Comparison of ENCODE assay signal across 9 mouse cellular contexts in genomic region chr5:134421061-134421460, GRCm38 (mm10). TPM values are rescaled to one million over a fixed set of nuclear protein-coding genes. Genes with fewer than 3 reads are reported as not detected.
A peak's percentile ranks its signal among the peaks of the same experiment; 100 is the strongest.
DNase-seq lines count a peak whose midpoint lies in the region; ATAC-seq and TF ChIP-seq lines count a peak whose summit lies in the region.
"Had no signal": no experiment of that assay in that cellular context is flagged by ENCODE, and none has a peak within 500 bp of the region (broad histone marks: within the 10 kb centered on the region; RNA-seq: fewer than 3 reads in every experiment).

No protein-coding gene starts in this region.

- peaks cover 17% of the 10 kb centered on the region for H3K4me1 ChIP-seq in cerebellum, adult 2 months (ENCODE audit: control insufficient read depth, insufficient read depth, low read length)
- H3K4me1 ChIP-seq in heart, embryonic 11.5 days (ENCODE audit: control insufficient read depth, insufficient read depth, low read length) = peaks cover 5% of the 10 kb centered on the region
- 0 out of 2 replicates have a peak, but pooled peaks cover 4% of the 10 kb centered on the region for H3K4me1 ChIP-seq in forebrain, embryonic 15.5 days

- H3K27ac ChIP-seq in cerebellum, adult 2 months (ENCODE audit: insufficient read depth, low read length) = no peak overlapping the region
- peak overlapping the region; percentile 18 for H3K27ac ChIP-seq in heart, embryonic 11.5 days (ENCODE audit: low read depth, low read length)
- no peak overlapping the region for H3K27ac ChIP-seq in forebrain, embryonic 15.5 days (replicated peaks)

- no peaks in the 10 kb centered on the region for H3K9me3 ChIP-seq in heart, embryonic 11.5 days (replicated peaks; ENCODE audit: control insufficient read depth, low read length)
- no peaks in the 10 kb centered on the region for H3K9me3 ChIP-seq in forebrain, embryonic 15.5 days

- no peak overlapping the region for H3K9ac ChIP-seq in heart, embryonic 11.5 days (ENCODE audit: low read depth, low read length)
- H3K9ac ChIP-seq in forebrain, embryonic 15.5 days (replicated peaks) = no peak overlapping the region

- H3K27me3 ChIP-seq in cerebellum, adult 2 months (ENCODE audit: control insufficient read depth, insufficient read depth, low read length) = no peaks in the 10 kb centered on the region
- H3K27me3 ChIP-seq in heart, embryonic 11.5 days (ENCODE audit: control insufficient read depth, insufficient read depth, low read length) = no peaks in the 10 kb centered on the region
- no peaks in the 10 kb centered on the region for H3K27me3 ChIP-seq in forebrain, embryonic 15.5 days
- H3K27me3 ChIP-seq: Patski had no signal

- no peak overlapping the region for H3K4me3 ChIP-seq in cerebellum, adult 2 months (replicated peaks; ENCODE audit: insufficient read depth, low read depth, low read length)
- H3K4me3 ChIP-seq in heart, embryonic 11.5 days (ENCODE audit: low read depth, low read length) = no peak overlapping the region
- H3K4me3 ChIP-seq in forebrain, embryonic 15.5 days = no peak overlapping the region

- WGBS in cerebellum, adult 2 months = 4% methylated on average over 8 of the region's 9 CpGs
- 68% methylated on average over 9 of the region's 9 CpGs for WGBS in heart, embryonic 11.5 days (ENCODE audit: insufficient replicate concordance)
- 68% methylated on average over 9 of the region's 9 CpGs for WGBS in forebrain, embryonic 15.5 days

- no peak overlapping the region for H3K4me2 ChIP-seq in heart, embryonic 11.5 days
- H3K4me2 ChIP-seq in forebrain, embryonic 15.5 days (replicated peaks) = no peak overlapping the region

- intact Hi-C loops in left cerebral cortex, postnatal 4 days (cut with DNase I) = no loop called here
- intact Hi-C loops in left cerebral cortex, postnatal 25 days (cut with DNase I) = no loop called here

- no peak for TF ChIP-seq CTCF in cerebellum, adult 2 months (IDR thresholded peaks at IDR 0.05; ENCODE audit: borderline replicate concordance, insufficient read depth, low read depth, low read length)

- peaks cover 4% of the 10 kb centered on the region; the same call in 1 of the 2 replicates for H3K36me3 ChIP-seq in heart, embryonic 11.5 days (ENCODE audit: control insufficient read depth, insufficient read depth, low read length)
- peaks cover 4% of the 10 kb centered on the region; the same call in 1 of the 2 replicates for H3K36me3 ChIP-seq in forebrain, embryonic 15.5 days

- TF ChIP-seq POLR2A in cerebellum, adult 2 months (IDR thresholded peaks at IDR 0.05; ENCODE audit: borderline replicate concordance, insufficient read depth, low read length) = no peak

- peak; percentile 75 for DNase-seq in left cerebral cortex, postnatal 4 days
- DNase-seq in left cerebral cortex, postnatal 25 days (ENCODE audit: low spot score in 2 of 2) = no peak
- peak; percentile 63 to 80 for DNase-seq in cerebellum, adult 2 months
- DNase-seq in lung, postnatal 10 days = peak; percentile 56
- no peak for DNase-seq in urinary bladder, adult 18-20 months (ENCODE audit: low spot score in 2 of 2)
- no peak for DNase-seq in B cell, adult 2 months

- no peak for ATAC-seq in heart, embryonic 11.5 days (replicated peaks; ENCODE audit: insufficient number of reproducible peaks, low FRiP score, low TSS enrichment)
- no peak for ATAC-seq in forebrain, embryonic 15.5 days (replicated peaks)
- ATAC-seq: Patski had no signal

RNA-seq across cellular contexts. Expression of gene Gtf2ird1, which starts 35.5 kb away (rescaled TPM):
- total RNA-seq in left cerebral cortex, postnatal 4 days (2021) = 10 to 100 TPM; 67.6 to 81.6 TPM
- total RNA-seq in left cerebral cortex, postnatal 25 days (2021) = 10 to 100 TPM; 42.5 to 43.7 TPM
- 47.0 and 47.6 TPM in 2 replicates for polyA plus RNA-seq in cerebellum, adult 2 months (2012; rRNA removed)
- polyA plus RNA-seq in heart, embryonic 11.5 days (2014; fragmentation: Nextera tagmentation; extraction: Ambion mirVana) = 49.0 and 55.7 TPM in 2 replicates
- polyA plus RNA-seq in forebrain, embryonic 15.5 days (2015; fragmentation: Nextera tagmentation; extraction: Ambion mirVana) = 89.7 and 93.3 TPM in 2 replicates

Comparison
In these comparisons a context has a peak if more than half of its experiments do, and no peak if none do; other contexts are left out.
1. DNase-seq: peak in left cerebral cortex, postnatal 4 days (single experiment), cerebellum, adult 2 months (2 of 2) and lung, postnatal 10 days (single experiment); none in left cerebral cortex, postnatal 25 days (0 of 2), urinary bladder, adult 18-20 months (0 of 2) and B cell, adult 2 months (0 of 2).